Mouse (Mus musculus): ENCODE results near the gene Tmem138. TPM values are rescaled to one million over a fixed set of nuclear protein-coding genes. Genes with fewer than 3 reads are reported as not detected.

Tmem138 gene
- 4.0 TPM for polyA plus RNA-seq (2014; fragmentation: Illumina TruSeq; extraction: RNeasy Lipid Tissue Mini Kit (QIAGEN cat#74804); ENCODE audit: low read depth, low replicate concordance)

GRCm38 (mm10) chr19:10576690-10577561 lies at the start of gene Tmem138, which contains the start of gene Cyb561a3:
TSS of gene Tmem138 (minus strand) at chr19:10577362.
TSS of gene Cyb561a3 (plus strand) at chr19:10577172.

DNA sequence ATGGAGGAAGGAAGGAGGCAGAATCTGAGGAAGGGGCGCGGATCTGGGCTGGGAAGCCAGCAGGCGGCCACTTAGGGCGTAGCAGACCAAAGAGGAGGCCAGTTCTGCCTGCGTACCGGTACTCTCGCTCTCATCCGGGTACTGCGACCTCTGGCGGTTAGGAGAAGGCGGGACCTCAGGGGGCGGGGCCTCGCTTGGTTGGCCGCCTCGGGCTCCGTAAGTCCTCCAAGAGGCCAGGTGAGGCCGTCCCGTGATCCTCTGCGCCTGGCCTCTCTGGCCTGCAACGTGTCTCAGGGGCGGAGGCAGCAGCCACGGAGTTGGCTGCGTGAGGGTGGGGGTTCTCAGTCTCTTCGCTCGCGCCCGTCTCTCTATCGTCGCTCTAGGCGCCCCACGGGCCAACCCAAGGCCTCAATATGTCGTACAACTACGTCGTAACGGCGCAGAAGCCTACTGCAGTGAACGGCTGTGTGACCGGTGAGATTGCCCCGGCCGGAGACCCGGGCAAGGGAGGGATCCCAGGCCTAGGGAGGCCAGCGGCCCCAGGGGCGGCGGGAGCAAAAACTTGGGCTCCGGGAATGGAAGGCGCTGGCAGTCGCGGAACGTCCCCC lies 28.2 kb upstream of the Tmem138 start, which contains the start of the genes Ddb1 and Tkfc:
TSS of gene Ddb1 (plus strand) at position 35 of the 608 bp plus-strand sequence.
TSS of gene Tkfc (minus strand) at position 362 of the 608 bp plus-strand sequence.

GRCm38 (mm10) chr19:10555624-10556510 lies 21.3 kb downstream of the Tmem138 start, which contains the start of gene Tmem216:
TSS of gene Tmem216 (minus strand) at chr19:10556238.

GRCm38 (mm10) chr19:10525910-10526309 lies 51.3 kb downstream of the Tmem138 start, which contains the start of gene Sdhaf2:
TSS of gene Sdhaf2 (minus strand) at chr19:10526142.

GRCm38 (mm10) chr19:10525106-10525901 lies 51.9 kb downstream of the Tmem138 start, which contains the start of gene Cpsf7:
TSS of gene Cpsf7 (plus strand) at chr19:10525266.

Other genes starting within 250 kb of the Tmem138 start
- 22.8 TPM for gene Syt7, start 188.3 kb downstream of the Tmem138 start, polyA plus RNA-seq (2014; fragmentation: Illumina TruSeq; extraction: RNeasy Lipid Tissue Mini Kit (QIAGEN cat#74804); ENCODE audit: low read depth, low replicate concordance)
- 0.34 TPM for gene Lrrc10b, start 119.9 kb downstream of the Tmem138 start, polyA plus RNA-seq (2014; fragmentation: Illumina TruSeq; extraction: RNeasy Lipid Tissue Mini Kit (QIAGEN cat#74804); ENCODE audit: low read depth, low replicate concordance)
- gene Ppp1r32, start 94.4 kb downstream of the Tmem138 start, polyA plus RNA-seq (2014; fragmentation: Illumina TruSeq; extraction: RNeasy Lipid Tissue Mini Kit (QIAGEN cat#74804); ENCODE audit: low read depth, low replicate concordance) = not detected
- 37.0 TPM for gene Cpsf7, start 52.1 kb downstream of the Tmem138 start, polyA plus RNA-seq (2014; fragmentation: Illumina TruSeq; extraction: RNeasy Lipid Tissue Mini Kit (QIAGEN cat#74804); ENCODE audit: low read depth, low replicate concordance)
- 69.1 TPM for gene Sdhaf2, start 51.2 kb downstream of the Tmem138 start, polyA plus RNA-seq (2014; fragmentation: Illumina TruSeq; extraction: RNeasy Lipid Tissue Mini Kit (QIAGEN cat#74804); ENCODE audit: low read depth, low replicate concordance)
- gene Tmem216, start 21.1 kb downstream of the Tmem138 start, polyA plus RNA-seq (2014; fragmentation: Illumina TruSeq; extraction: RNeasy Lipid Tissue Mini Kit (QIAGEN cat#74804); ENCODE audit: low read depth, low replicate concordance) = 7.0 TPM
- gene Cyb561a3, start 190 bp downstream of the Tmem138 start, polyA plus RNA-seq (2014; fragmentation: Illumina TruSeq; extraction: RNeasy Lipid Tissue Mini Kit (QIAGEN cat#74804); ENCODE audit: low read depth, low replicate concordance) = 14.1 TPM
- gene Ddb1, start 28.0 kb upstream of the Tmem138 start, polyA plus RNA-seq (2014; fragmentation: Illumina TruSeq; extraction: RNeasy Lipid Tissue Mini Kit (QIAGEN cat#74804); ENCODE audit: low read depth, low replicate concordance) = 142 TPM
- gene Tkfc, start 28.3 kb upstream of the Tmem138 start, polyA plus RNA-seq (2014; fragmentation: Illumina TruSeq; extraction: RNeasy Lipid Tissue Mini Kit (QIAGEN cat#74804); ENCODE audit: low read depth, low replicate concordance) = 6.9 TPM
- not detected for gene Vwce, start 56.9 kb upstream of the Tmem138 start, polyA plus RNA-seq (2014; fragmentation: Illumina TruSeq; extraction: RNeasy Lipid Tissue Mini Kit (QIAGEN cat#74804); ENCODE audit: low read depth, low replicate concordance)
- gene Pga5, start 100.7 kb upstream of the Tmem138 start, polyA plus RNA-seq (2014; fragmentation: Illumina TruSeq; extraction: RNeasy Lipid Tissue Mini Kit (QIAGEN cat#74804); ENCODE audit: low read depth, low replicate concordance) = not detected
- 25.9 TPM for gene Vps37c, start 111.4 kb upstream of the Tmem138 start, polyA plus RNA-seq (2014; fragmentation: Illumina TruSeq; extraction: RNeasy Lipid Tissue Mini Kit (QIAGEN cat#74804); ENCODE audit: low read depth, low replicate concordance)
- not detected for gene Cd5, start 161.6 kb upstream of the Tmem138 start, polyA plus RNA-seq (2014; fragmentation: Illumina TruSeq; extraction: RNeasy Lipid Tissue Mini Kit (QIAGEN cat#74804); ENCODE audit: low read depth, low replicate concordance)